Mouse (Mus musculus) lung, postnatal 0 days (tissue): ENCODE data around the gene Irf6.

Source experiments
- CTCF ChIP-seq: IDR thresholded peaks from 2 replicates; pipeline ENCODE4 v1.5.1; 2016; ENCODE audit warnings: antibody characterized with exemption, mild to moderate bottlenecking
- EP300 ChIP-seq: IDR thresholded peaks from 2 replicates; pipeline ENCODE4 v1.6.1; 2016; ENCODE audit warnings: antibody characterized with exemption, mild to moderate bottlenecking, control low read depth

DNA sequence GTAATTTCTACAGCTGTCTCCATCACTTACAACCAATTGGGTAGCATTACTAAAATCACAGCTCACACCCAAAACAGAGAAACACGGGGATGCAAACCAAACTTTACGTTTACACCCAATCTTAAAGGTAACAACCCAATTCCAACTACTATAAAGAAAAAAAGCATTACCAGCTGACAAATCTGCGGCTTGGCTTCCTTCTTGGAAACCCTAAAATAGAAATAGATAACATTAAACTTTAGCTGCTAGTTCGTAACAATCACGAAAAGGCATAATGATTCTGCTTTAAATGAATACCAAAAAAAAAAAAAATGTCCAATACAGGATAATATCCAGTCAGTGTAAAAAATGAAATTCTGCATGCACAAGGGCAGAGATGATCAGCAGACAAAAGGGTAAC lies 23.6 kb upstream of the Irf6 start:
- no peak for TF ChIP-seq EP300
- no peak for TF ChIP-seq CTCF
